Mouse (Mus musculus): ENCODE measurements around the gene Gpatch3.

Gene Gpatch3

DNA sequence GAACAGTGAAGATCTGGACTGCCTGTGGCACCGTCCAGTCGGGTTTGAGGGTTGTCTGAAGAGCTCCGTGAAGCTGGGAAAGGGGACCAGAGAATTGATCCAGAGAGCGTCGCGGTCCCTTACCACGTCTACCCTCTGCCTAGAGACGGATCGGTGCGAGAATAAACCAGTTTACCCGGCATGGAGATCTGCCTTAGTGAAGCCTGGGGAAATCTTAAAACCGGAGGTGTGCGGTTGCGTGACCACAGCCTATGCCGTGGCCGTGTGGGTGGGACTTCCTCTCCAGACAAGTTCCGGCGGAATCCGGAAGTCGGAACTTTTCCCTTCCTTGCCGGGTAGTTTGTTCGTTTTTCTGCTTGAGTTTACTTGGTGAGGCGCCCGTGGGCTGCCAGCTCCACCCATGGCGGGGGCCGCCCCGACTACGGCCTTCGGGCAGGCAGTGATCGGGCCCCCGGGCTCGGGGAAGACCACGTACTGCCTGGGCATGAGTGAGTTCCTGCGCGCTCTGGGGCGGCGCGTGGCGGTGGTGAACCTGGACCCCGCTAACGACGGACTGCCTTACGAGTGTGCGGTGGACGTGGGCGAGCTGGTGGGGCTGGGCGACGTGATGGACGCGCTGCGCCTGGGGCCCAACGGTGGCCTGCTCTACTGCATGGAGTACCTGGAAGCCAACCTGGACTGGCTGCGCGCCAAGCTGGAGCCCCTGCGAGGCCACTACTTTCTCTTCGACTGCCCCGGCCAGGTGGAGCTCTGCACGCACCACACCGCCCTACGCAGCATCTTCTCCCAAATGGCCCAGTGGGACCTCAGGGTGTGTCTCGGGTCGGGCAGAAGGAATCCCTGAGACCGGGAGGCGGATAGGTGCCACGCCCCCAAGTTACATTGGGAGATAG lies 9.8 kb downstream of the Gpatch3 start, which contains the start of gene Gpn2:
TSS of gene Gpn2 (plus strand) at position 304 of the 893 bp plus-strand sequence.
- DNase-seq (ENCODE audit: low read depth, low spot score) = peak; percentile 64

DNA sequence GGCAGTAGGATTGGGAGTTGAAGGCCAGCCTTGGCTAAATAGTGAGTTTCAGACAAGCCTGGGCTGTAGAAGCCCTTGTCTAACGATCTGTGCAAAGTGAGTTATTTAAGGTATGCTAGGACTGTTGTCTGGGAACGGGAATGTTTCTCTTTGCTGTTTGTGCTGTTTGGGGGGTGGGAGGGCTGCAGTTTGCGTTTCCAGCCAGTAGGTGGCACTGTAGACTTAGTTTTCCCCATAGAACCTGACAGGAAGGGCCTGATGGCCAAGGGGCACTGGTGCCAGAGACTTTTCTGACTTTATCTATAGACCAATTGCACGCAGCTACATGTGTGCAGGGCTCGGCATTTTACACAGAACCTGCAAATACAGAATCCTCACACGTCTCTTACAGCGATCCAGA lies 18.0 kb downstream of the Gpatch3 start:
- no peak for DNase-seq (ENCODE audit: low read depth, low spot score)

DNA sequence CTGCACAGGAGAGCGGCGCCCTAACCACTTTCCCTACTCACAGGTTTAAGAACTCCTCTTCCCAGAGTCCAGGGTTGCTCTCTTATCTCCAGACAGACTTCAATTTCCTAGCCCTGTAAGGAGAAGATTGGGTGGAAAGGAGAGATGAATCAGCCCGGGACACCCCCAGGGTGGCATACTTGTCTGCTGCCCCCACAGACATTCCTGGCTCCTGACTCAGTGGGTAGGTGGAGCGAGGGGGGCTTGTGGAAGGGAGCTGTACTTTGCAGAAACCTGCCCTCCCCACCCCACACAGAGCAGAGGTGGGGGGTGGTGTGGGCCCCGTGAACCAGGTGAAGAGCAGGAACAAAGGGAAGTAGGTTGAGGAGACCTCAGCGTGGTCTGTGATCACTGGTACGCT lies 21.0 kb downstream of the Gpatch3 start:
- DNase-seq (ENCODE audit: low read depth, low spot score) = no peak

DNA sequence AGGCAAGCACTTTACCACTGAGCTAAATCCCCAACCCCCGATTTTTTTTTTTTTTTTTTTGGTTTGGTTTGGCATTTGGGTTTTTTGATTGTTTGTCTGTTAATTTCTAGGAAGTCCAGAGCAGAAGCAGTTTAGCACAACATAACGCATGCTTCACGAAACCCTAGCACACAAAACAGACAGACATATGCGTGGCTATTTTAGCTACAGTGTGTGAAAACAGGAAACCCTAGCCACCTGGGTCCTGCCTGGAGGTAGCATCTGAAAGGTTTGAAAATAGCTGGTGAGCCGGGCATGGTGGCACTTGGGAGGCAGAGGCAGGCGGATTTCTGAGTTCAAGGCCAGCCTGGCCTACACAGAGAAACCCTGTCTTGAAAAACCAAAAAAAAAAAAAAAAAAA lies 21.5 kb downstream of the Gpatch3 start:
- DNase-seq (ENCODE audit: low read depth, low spot score) = no peak

DNA sequence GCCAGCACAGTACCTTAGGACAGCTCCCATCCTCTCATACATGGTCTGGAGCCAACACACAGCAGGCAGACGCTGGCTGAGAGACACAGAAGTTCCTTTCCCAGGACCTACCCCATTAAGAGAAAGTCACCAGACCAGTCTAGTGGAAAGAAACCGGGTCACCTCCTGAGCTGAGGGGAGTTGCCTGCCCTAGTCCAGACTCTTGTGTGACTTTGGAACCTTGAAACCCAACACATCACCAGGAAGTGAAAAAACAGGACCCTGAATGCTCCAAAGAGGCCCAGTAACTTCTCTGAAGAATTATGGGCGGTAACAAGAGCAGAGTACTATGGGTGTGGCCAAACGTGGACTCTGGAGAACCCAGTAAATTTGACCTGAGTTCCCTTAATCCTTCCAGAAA lies 24.1 kb downstream of the Gpatch3 start:
- DNase-seq (ENCODE audit: low read depth, low spot score) = no peak

DNA sequence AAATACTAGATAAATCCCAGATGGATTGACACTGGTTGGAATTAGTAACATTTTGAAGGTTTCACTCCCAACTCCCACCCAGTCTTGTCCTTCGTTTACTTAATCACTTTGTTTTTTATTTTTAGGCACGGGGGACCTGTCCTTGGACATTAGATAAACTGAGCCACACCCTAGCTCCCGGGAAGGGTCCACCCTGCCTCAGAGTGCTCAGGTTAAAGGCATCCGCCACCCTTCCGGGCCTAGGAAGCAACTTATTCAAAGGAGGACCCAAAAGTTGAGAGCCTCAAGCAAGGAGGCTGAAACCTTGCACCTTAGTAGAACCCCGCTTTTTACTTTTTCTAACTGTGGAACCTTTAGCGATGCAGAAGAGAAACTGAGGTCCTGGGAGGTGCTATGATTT lies 24.6 kb downstream of the Gpatch3 start:
- no peak for DNase-seq (ENCODE audit: low read depth, low spot score)

DNA sequence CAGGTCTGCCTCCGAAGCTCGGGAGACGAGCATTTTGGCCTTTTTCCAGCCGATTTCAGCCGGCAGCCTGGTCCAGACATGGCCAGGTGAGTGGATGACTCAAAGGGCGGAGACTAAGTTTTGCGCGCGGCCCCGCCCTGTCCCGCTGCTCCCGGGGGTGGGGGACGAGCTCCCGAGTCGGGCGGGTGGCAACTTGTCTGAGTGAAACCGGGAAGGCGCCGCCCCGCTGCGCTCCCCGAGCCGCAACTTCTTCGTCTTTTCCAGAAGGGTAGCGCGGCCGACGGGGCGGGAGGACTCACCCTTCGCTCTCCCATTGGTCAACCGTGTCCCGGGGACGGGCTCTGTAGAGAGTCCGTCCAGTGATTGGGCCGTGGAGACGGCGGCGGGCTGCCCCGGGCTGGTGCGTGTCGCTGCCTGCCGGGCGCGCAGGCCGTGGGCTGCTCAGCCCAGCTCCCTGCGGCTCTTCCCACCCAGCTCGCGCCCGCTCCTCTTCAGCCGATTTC lies 25.1 kb downstream of the Gpatch3 start:
- peak; percentile 58 for DNase-seq (ENCODE audit: low read depth, low spot score)

DNA sequence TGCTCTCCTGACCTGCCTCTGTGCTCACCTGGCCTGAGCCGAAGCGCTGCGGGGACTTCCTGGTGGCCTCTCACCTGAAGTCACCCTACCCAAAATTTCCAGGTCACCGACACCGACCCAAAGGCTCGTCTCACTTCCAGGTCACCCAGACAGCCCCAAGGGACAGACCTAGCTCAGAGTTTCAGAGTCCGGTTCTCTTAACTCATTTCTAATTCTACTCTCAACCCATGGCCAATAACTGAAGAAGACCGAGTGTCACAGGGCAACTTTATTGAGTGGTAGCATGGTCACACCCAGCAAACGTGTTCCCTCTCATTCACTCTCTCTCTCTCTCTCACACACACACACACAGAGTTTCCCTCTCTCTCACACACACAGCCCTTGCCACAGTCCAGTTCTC lies 25.8 kb downstream of the Gpatch3 start:
- DNase-seq (ENCODE audit: low read depth, low spot score) = no peak

DNA sequence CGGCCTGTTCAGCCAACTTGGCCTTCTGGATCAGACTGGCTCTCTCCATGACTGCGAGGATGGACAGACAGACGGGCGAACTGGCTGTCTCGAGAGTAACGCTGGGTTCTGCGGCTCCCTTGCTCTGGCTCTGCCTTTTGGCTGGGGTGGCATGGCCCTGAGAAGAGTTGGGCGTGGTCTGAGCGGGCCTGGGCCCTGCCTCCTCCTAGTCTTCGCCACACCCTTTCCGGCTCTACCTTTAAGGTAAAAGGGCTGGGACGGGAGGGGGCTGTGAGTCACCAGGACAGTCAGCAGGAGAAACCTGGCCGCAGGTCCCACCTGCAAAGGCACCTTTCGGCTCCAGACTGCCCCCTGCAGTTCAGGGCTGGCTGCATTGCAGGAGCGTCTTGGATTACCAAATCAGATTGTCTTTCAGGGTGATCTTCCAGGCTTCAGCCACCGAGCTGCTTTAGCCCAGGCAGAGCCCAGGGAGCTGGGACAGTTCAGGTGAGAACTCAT lies 27.2 kb downstream of the Gpatch3 start, which contains the start of gene Sfn:
TSS of gene Sfn (minus strand) at position 448 of the 498 bp plus-strand sequence.
- DNase-seq (ENCODE audit: low read depth, low spot score) = no peak

DNA sequence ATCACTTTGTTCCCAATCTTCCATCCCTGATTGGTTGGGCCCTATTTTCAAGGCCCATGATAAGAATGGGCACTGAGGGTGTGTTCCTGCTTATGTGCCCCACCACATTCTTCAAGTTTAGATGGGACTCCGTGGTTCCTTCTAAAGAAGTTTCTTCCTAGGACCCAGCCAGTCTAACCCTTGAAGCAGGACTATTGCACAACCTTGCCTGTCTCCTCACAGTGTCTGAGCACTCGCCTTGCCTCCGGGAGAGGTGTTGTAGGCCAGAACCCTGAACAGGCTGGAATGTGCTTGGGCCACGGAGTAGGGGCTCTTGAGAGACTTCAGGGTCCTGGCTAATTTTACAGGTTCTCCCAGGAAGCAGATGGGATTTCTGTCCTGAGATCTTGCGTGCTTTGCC lies 28.5 kb downstream of the Gpatch3 start:
- no peak for DNase-seq (ENCODE audit: low read depth, low spot score)

DNA sequence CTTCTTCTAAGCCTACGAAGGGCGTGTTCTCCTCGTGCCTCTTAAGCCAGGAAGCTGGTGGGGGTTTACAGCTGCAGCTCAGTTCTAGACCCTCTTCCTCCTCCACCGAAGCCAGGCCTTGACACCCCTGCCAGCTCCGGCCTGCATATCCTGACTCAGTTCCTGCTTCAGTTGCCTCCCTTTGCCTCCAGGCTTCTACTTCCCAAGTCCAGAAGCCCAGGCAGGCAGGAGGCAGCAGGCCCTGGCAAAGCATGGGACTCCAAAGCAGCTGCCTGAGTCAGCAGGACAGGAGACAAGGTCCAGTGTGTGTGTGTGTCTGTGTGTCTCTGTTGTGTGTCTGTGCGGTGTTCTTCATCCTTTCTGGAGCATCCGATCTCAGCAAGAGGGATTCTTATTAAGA lies 29.6 kb downstream of the Gpatch3 start:
- no peak for DNase-seq (ENCODE audit: low read depth, low spot score)

DNA sequence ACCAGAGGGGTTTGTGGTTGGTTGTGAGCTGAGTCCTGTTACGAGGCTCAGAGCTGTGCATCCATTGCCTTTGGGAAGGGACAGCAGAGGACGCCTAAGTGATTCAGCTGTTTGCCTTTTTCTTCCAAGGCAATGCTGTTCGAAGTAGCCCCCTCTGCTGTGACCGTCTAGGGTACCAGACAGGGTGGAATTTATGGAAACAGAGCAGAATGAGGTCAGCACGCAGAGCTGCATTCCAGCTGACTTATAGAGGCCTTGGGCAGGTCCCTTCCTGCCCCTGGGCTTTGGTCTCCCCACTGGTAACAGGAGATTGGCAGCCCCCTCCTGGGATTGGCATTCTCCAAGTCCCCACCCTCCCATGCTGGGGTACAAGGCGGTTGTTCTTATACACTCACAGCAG lies 30.3 kb downstream of the Gpatch3 start:
- no peak for DNase-seq (ENCODE audit: low read depth, low spot score)

DNA sequence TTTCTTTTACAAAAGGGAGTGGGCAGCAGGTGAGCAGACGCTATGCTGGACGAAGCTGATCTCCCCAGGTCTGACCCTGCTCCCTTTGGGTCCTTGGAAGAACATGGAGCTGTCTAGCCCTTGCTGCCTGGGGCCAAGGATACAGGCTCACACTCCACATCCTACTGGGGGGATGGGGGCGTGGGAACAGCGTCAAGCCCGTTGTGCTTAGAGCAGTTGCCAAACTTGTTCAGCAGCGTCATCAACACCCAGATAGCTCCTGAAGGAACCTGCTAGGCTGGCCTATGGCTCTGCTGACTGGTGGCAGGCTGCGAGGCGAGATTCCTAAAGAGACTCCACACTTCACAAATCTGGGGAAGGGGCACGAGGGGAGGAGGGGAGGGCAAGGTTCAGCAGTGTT lies 30.8 kb downstream of the Gpatch3 start:
- DNase-seq (ENCODE audit: low read depth, low spot score) = no peak

DNA sequence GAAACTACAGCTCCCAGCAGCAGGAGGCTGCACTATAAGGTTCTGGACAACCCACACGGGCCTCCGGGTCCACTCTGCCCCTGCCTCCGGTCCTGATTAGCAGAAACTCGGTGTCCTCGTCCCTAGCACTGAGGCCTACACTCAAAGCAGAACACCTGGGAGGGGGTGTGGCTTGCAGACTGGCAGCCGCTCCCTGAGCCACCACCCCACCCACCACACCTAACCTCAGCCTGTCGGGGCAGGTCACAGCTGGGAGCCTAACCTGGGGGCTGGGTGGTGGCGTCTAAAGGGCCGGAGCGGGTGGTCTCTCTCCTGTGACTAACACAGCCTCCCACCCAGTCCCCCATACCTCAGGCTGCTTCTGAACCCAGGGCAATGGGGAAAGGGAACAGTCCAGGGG lies 32.7 kb downstream of the Gpatch3 start:
- DNase-seq (ENCODE audit: low read depth, low spot score) = no peak

DNA sequence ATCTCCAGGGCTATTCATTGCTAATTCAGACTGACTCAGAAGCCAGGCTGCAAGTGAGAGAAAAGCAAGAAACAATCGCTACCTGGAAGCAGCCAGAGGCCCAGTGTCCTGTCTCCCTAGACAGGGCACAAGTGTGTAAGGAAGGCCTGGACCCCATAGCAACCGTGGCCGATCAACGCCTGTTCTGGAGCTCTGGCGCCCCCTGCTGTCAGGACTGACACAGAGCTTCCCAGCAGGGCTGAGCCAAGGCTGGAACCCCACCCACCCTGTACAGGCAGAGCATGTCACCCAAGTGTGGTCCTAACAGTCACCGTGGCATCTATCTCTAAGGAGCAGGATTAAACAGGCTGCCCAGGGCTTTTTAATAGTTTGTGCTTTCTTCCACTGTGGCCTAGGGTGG lies 35.2 kb downstream of the Gpatch3 start:
- DNase-seq (ENCODE audit: low read depth, low spot score) = peak; percentile 56

DNA sequence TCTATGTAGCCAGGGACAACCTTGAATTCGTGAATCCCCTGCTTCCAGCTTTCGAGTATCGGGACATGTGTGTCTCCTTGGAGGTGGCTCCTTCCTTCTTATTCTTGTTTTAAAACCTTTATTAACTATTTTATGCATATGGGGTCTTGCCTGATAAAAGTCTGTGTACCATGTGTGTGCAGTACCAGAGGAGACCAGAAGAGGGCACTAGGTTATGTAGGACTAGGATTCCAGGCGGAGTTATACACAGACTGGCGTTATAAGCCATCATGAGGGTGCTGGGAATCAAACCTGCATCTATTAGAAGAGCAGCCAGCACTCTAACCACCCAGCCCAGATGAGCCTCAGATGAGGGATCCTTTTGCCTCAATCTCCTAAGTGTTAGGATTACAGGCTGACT lies 37.3 kb downstream of the Gpatch3 start:
- no peak for DNase-seq (ENCODE audit: low read depth, low spot score)

DNA sequence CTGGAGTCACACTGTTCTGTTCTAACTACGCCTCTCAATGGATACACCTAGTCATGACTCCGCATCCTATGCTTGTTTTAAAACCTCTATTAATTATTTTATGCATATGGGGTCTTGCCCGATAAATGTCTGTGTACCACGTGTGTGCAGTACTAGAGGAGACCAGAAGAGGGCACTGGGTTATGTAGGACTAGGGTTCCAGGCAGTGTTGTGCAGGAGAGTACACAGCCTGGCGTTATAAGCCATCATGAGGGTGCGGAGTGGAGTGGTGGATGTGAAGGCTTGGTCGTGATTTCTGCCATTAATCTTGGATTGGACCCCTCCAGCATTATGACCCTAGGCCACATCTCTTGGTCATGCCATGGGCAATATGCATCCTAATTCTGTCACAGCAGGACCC lies 37.9 kb downstream of the Gpatch3 start:
- no peak for DNase-seq (ENCODE audit: low read depth, low spot score)

DNA sequence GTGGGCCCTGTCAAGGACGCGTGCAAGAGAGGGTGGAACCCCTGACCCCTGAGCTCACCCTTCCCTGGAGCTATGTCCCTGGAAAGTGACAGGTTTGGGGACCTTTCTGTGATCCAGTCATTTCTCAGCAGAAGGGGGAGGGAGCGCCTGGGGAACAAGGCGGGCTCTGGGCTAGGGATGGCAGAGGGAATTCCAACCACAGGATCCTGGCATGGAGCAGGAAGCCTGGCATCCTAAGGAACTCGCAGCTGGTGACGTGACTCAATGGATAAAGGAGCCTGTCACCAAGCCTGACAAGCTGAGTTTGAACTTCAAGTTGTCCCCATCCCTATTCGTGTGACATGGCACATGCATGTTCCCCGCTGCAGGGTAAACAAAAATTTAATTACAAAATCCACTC lies 38.5 kb downstream of the Gpatch3 start:
- DNase-seq (ENCODE audit: low read depth, low spot score) = no peak

DNA sequence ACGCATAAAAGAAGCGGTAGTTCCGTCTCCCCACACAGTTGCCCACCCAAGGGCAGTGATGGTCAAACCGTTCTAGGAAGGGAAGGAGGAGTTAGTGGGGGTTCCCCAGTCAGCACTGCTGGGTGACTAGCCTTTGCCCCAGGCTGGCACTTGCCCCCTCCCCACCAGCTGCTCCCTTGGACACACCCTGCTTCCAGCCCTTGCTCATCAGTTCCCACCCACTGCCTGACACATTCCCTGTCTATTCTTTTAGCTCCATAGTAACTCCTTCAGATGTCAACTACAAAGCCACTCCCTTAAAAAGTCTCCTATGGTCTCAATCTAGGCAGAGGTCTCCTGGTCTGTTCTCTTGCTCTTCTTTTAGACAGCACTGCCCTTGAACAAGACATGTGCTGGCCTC lies 39.3 kb downstream of the Gpatch3 start:
- DNase-seq (ENCODE audit: low read depth, low spot score) = no peak

DNA sequence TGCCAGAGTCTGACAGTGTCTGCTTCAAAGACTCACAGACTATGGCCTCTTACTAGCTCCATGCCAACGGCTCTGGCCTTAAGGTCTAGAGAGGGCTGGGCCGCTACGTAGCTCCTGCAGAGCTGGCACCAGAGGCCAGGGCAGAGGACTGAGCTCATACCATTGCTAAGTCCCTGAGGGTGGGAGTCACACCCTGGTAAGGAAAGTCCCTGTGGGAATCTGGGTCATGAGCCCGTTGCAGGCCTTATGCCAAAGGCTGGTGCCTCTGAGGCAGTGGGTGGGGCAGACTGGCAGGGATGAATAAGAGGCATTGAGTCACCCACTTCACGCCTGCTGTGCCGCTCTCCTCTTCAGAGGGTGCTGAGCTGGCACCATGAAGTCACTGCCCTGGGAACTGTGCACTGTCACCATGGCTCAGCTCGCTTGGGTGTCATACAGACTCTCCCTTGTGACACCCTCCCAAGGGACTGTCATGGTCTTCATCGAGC lies 39.8 kb downstream of the Gpatch3 start:
- no peak for DNase-seq (ENCODE audit: low read depth, low spot score)

DNA sequence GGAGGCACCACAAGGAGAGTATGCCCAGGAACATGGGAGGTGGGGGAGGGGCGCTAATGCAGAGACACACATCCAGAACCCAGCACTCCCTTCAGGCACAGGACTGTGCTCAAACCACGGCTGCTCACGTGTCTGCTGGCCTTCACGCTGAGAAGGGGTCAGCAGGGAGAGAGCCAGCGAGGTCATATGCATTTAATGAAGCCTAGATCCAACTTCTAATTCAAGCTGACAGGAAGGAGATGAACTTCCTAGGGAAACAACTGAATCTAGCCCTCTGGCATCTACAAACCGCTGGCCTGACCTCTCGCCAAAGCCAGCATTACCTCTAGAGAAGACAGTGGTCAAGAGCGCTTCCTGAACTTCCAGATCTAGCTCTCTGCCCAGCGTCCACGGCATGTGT lies 40.9 kb downstream of the Gpatch3 start:
- no peak for DNase-seq (ENCODE audit: low read depth, low spot score)

DNA sequence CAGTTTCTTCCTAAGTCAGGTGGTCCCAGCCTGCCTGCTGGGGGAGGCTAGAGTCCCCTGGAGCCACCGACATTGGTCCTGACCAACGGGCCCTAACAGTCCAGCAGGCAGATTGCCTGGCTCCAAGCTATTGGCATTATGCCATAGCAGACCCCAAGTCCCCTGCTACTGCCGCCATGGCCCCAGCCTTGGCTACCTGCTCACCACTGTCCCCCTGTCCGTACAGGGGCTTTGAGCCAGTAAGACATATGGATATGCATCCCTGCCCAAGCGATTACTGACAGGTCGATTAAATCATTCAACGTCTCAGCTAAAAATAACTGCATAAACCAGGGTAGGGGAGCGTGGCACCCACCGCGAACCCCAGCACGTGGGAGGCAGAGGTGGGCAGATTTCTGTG lies 43.4 kb downstream of the Gpatch3 start:
- DNase-seq (ENCODE audit: low read depth, low spot score) = no peak
